Mouse (Mus musculus): ENCODE data around the gene Zfp853. TPM values are rescaled to one million over a fixed set of nuclear protein-coding genes. Genes with fewer than 3 reads are reported as not detected.

Zfp853 gene
- polyA plus RNA-seq (2017; shearing (Covaris generic)) = not detected

DNA sequence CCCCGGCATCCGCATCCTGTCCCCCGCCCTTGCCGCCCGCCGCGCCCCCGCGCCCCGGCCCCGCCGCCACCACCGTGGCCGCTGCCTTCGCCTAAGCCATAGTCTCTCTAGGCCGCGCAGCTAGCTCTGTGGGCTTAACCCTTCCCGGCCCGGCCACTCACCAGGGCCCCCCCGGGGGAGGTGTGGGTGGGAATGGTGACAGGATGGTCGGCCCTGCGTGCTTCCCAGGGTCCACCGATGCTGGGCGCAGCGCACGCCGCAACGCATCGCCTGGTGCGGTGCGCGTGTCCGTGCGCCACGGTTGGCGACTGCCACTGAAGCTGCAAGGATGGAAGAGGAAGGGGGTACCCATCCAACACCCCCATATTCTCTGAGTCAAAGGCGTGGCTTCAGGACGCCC lies at the start of gene Zfp853:
Gene Zfp853, minus strand, starts transcription at position 220 of the 400 bp plus-strand sequence.

GRCm38 (mm10) chr5:143328690-143329495 lies 35.5 kb upstream of the Zfp853 start, which contains the start of gene Zdhhc4:
TSS of gene Zdhhc4 (minus strand) at chr5:143329256.

DNA sequence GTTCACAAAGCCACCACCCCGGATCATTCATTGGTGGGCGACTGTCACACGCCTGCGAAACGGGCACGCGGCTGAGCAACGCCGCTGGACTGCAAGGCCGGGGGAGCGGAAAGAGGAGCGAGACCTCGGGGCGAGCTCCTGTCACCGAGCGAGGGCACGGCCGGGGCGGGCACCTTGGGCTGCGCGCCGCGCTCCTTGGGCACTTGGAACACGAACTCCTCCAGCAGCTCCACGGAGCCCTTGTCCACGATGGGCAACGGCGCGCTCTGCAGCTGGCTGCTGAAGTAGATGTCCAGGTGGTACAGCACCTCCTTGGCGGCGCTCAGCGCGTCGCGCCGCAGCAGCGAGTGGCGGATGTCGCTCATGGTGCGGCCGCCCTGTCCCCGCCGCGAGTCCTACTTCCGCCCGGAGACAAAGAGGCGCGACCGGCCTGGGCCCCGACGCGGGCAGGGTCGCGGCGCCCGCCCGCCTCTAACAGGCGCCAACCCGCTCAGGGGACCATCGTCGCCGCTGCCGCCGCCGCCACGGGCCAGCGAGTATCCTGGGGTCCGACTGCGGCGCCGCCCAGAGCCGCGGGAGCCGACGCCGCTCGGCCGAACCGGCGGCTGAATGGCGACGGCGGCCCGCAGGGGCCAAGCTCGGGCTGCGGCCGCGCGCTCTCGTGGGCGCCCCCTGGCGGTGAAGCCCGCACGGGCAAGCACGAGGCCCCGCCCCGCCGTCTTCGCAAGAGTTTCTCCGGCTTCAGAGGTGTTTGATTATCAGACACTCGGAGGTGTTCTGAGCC lies 21.5 kb upstream of the Zfp853 start, which contains the start of gene E130309D02Rik:
Gene E130309D02Rik, minus strand, starts transcription at position 631 of the 784 bp plus-strand sequence.

GRCm38 (mm10) chr5:143269363-143270150 lies 23.9 kb downstream of the Zfp853 start, which contains the start of gene Zfp316:
TSS of gene Zfp316 (minus strand) at chr5:143270022.

Other genes with a start within 250 kb of the Zfp853 start
- gene Rnf216, start 180.6 kb downstream of the Zfp853 start, polyA plus RNA-seq (2017; shearing (Covaris generic)) = 18.7 TPM
- gene Olfr718-ps1, start 146.0 kb downstream of the Zfp853 start, polyA plus RNA-seq (2017; shearing (Covaris generic)) = 0.07 TPM
- 16.2 TPM for gene Rbak, start 112.8 kb downstream of the Zfp853 start, polyA plus RNA-seq (2017; shearing (Covaris generic))
- gene Spdye4b, start 112.6 kb downstream of the Zfp853 start, polyA plus RNA-seq (2017; shearing (Covaris generic)) = not detected
- gene Spdye4a, start 66.7 kb downstream of the Zfp853 start, polyA plus RNA-seq (2017; shearing (Covaris generic)) = not detected
- gene Zfp12, start 58.5 kb downstream of the Zfp853 start, polyA plus RNA-seq (2017; shearing (Covaris generic)) = 32.9 TPM
- gene Zfp316, start 23.6 kb downstream of the Zfp853 start, polyA plus RNA-seq (2017; shearing (Covaris generic)) = 0.81 TPM
- gene E130309D02Rik, start 21.7 kb upstream of the Zfp853 start, polyA plus RNA-seq (2017; shearing (Covaris generic)) = 58.8 TPM
- gene Zdhhc4, start 35.6 kb upstream of the Zfp853 start, polyA plus RNA-seq (2017; shearing (Covaris generic)) = 71.7 TPM
- gene Grid2ip, start 63.7 kb upstream of the Zfp853 start, polyA plus RNA-seq (2017; shearing (Covaris generic)) = not detected
- gene Kdelr2, start 110.2 kb upstream of the Zfp853 start, polyA plus RNA-seq (2017; shearing (Covaris generic)) = 25.6 TPM
- 6.0 TPM for gene Daglb, start 171.0 kb upstream of the Zfp853 start, polyA plus RNA-seq (2017; shearing (Covaris generic))
- 597 TPM for gene Rac1, start 234.4 kb upstream of the Zfp853 start, polyA plus RNA-seq (2017; shearing (Covaris generic))

All from naive thymus-derived CD4-positive, alpha-beta T cell, adult 5 months (primary cell).